Mouse (Mus musculus): ENCODE results near the gene Gm813. TPM values are rescaled to one million over a fixed set of nuclear protein-coding genes. Genes with fewer than 3 reads are reported as not detected.

Gm813 gene
- polyA plus RNA-seq, 1 experiment = not detected

GRCm38 (mm10) chr16:58655751-58656150 is 39.0 kb upstream of the Gm813 start:
- no peaks in the 10 kb centered on the region for H3K36me3 ChIP-seq (ENCODE audit: control insufficient read depth, insufficient read depth, low read length)
- no peaks in the 10 kb centered on the region for H3K27me3 ChIP-seq (ENCODE audit: control insufficient read depth, insufficient read depth, low read length)
- H3K27ac ChIP-seq (ENCODE audit: insufficient read depth, low read depth, low read length) = no peak overlapping the region
- TF ChIP-seq CTCF (IDR thresholded peaks at IDR 0.05; ENCODE audit: extremely low read depth, insufficient read length, insufficient replicate concordance, low read depth, low read length) (no peak), POLR2A (IDR thresholded peaks at IDR 0.05; ENCODE audit: low read depth, low read length) (no peak)
- no peak overlapping the region for H3K4me3 ChIP-seq (ENCODE audit: low read depth, low read length)
- H3K4me1 ChIP-seq (ENCODE audit: control insufficient read depth, insufficient read depth, insufficient read length, low read length) = no peaks in the 10 kb centered on the region

- no peaks in the 10 kb centered on the region for H3K27me3 ChIP-seq (ENCODE audit: control insufficient read depth, insufficient read depth, low read length)
- WGBS = 94% methylated on average over 10 of the region's 10 CpGs
- no peaks in the 10 kb centered on the region for H3K4me1 ChIP-seq (ENCODE audit: control insufficient read depth, insufficient read depth, insufficient read length, low read length)
Measured at GRCm38 (mm10) chr16:58649979-58650378, 33.2 kb upstream of the Gm813 start.

GRCm38 (mm10) chr16:58638689-58639175 is 22.0 kb upstream of the Gm813 start, which contains the start of gene E330017A01Rik:
Gene E330017A01Rik, minus strand, starts transcription at chr16:58638739.
- H3K4me3 ChIP-seq (ENCODE audit: low read depth, low read length) = no peak within 1 kb of the TSS
- TF ChIP-seq POLR2A (IDR thresholded peaks at IDR 0.05; ENCODE audit: low read depth, low read length) (no peak), CTCF (IDR thresholded peaks at IDR 0.05; ENCODE audit: extremely low read depth, insufficient read length, insufficient replicate concordance, low read depth, low read length) (no peak)
- H3K27ac ChIP-seq (ENCODE audit: insufficient read depth, low read depth, low read length) = no peak within 1 kb of the TSS
- WGBS = 53% methylated on average over 3 of the region's 3 CpGs
- H3K4me1 ChIP-seq (ENCODE audit: control insufficient read depth, insufficient read depth, insufficient read length, low read length) = no peaks in the 10 kb centered on the region
- H3K27me3 ChIP-seq (ENCODE audit: control insufficient read depth, insufficient read depth, low read length) = no peaks in the 10 kb centered on the region
- H3K36me3 ChIP-seq (ENCODE audit: control insufficient read depth, insufficient read depth, low read length) = no peaks in the 10 kb centered on the region

More at GRCm38 (mm10) chr16:58649979-58650378, 33.2 kb upstream of the Gm813 start:
- TF ChIP-seq POLR2A (IDR thresholded peaks at IDR 0.05; ENCODE audit: low read depth, low read length) = no peak
- no peak for TF ChIP-seq CTCF (IDR thresholded peaks at IDR 0.05; ENCODE audit: extremely low read depth, insufficient read length, insufficient replicate concordance, low read depth, low read length)
- Histone ChIP-seq H3K4me3 (ENCODE audit: low read depth, low read length) (no peak overlapping the region), H3K36me3 (ENCODE audit: control insufficient read depth, insufficient read depth, low read length) (no peaks in the 10 kb centered on the region), H3K27ac (ENCODE audit: insufficient read depth, low read depth, low read length) (no peak overlapping the region)

GRCm38 (mm10) chr16:58638016-58638415 is 21.2 kb upstream of the Gm813 start:
- Histone ChIP-seq H3K4me1 (ENCODE audit: control insufficient read depth, insufficient read depth, insufficient read length, low read length) (no peaks in the 10 kb centered on the region), H3K27ac (ENCODE audit: insufficient read depth, low read depth, low read length) (no peak overlapping the region), H3K36me3 (ENCODE audit: control insufficient read depth, insufficient read depth, low read length) (no peaks in the 10 kb centered on the region), H3K4me3 (ENCODE audit: low read depth, low read length) (no peak overlapping the region), H3K27me3 (ENCODE audit: control insufficient read depth, insufficient read depth, low read length) (no peaks in the 10 kb centered on the region)
- 79% methylated on average over 7 of the region's 7 CpGs for WGBS
- no peak for TF ChIP-seq CTCF (IDR thresholded peaks at IDR 0.05; ENCODE audit: extremely low read depth, insufficient read length, insufficient replicate concordance, low read depth, low read length)
- no peak for TF ChIP-seq POLR2A (IDR thresholded peaks at IDR 0.05; ENCODE audit: low read depth, low read length)

- no peak for TF ChIP-seq POLR2A (IDR thresholded peaks at IDR 0.05; ENCODE audit: low read depth, low read length)
- TF ChIP-seq CTCF (IDR thresholded peaks at IDR 0.05; ENCODE audit: extremely low read depth, insufficient read length, insufficient replicate concordance, low read depth, low read length) = no peak
- 51% methylated on average over 4 of the region's 4 CpGs for WGBS
- no peaks in the 10 kb centered on the region for H3K4me1 ChIP-seq (ENCODE audit: control insufficient read depth, insufficient read depth, insufficient read length, low read length)
- no peaks in the 10 kb centered on the region for H3K36me3 ChIP-seq (ENCODE audit: control insufficient read depth, insufficient read depth, low read length)
- H3K4me3 ChIP-seq (ENCODE audit: low read depth, low read length) = no peak overlapping the region
- H3K27ac ChIP-seq (ENCODE audit: insufficient read depth, low read depth, low read length) = no peak overlapping the region
- no peaks in the 10 kb centered on the region for H3K27me3 ChIP-seq (ENCODE audit: control insufficient read depth, insufficient read depth, low read length)
Measured at GRCm38 (mm10) chr16:58637448-58637847, 20.7 kb upstream of the Gm813 start.

GRCm38 (mm10) chr16:58635866-58636265 is 19.1 kb upstream of the Gm813 start:
- TF ChIP-seq CTCF (IDR thresholded peaks at IDR 0.05; ENCODE audit: extremely low read depth, insufficient read length, insufficient replicate concordance, low read depth, low read length) = no peak
- no peak for TF ChIP-seq POLR2A (IDR thresholded peaks at IDR 0.05; ENCODE audit: low read depth, low read length)
- H3K27ac ChIP-seq (ENCODE audit: insufficient read depth, low read depth, low read length) = no peak overlapping the region
- WGBS = 66% methylated on average over 2 of the region's 2 CpGs

GRCm38 (mm10) chr16:58629736-58630135 is 13.0 kb upstream of the Gm813 start:
- TF ChIP-seq POLR2A (IDR thresholded peaks at IDR 0.05; ENCODE audit: low read depth, low read length) = no peak
- no peak for TF ChIP-seq CTCF (IDR thresholded peaks at IDR 0.05; ENCODE audit: extremely low read depth, insufficient read length, insufficient replicate concordance, low read depth, low read length)
- Histone ChIP-seq H3K27ac (ENCODE audit: insufficient read depth, low read depth, low read length) (no peak overlapping the region), H3K4me1 (ENCODE audit: control insufficient read depth, insufficient read depth, insufficient read length, low read length) (no peaks in the 10 kb centered on the region), H3K27me3 (ENCODE audit: control insufficient read depth, insufficient read depth, low read length) (no peaks in the 10 kb centered on the region), H3K36me3 (ENCODE audit: control insufficient read depth, insufficient read depth, low read length) (no peaks in the 10 kb centered on the region), H3K4me3 (ENCODE audit: low read depth, low read length) (no peak overlapping the region)
- WGBS = 51% methylated on average over 2 of the region's 2 CpGs

More at GRCm38 (mm10) chr16:58635866-58636265, 19.1 kb upstream of the Gm813 start:
- H3K36me3 ChIP-seq (ENCODE audit: control insufficient read depth, insufficient read depth, low read length) = no peaks in the 10 kb centered on the region
- no peaks in the 10 kb centered on the region for H3K4me1 ChIP-seq (ENCODE audit: control insufficient read depth, insufficient read depth, insufficient read length, low read length)
- no peak overlapping the region for H3K4me3 ChIP-seq (ENCODE audit: low read depth, low read length)
- H3K27me3 ChIP-seq (ENCODE audit: control insufficient read depth, insufficient read depth, low read length) = no peaks in the 10 kb centered on the region

All from small intestine, adult 2 months (tissue).